Mouse (Mus musculus): Measurements from ENCODE around the gene Abl2.

The Abl2 gene

GRCm38 (mm10) chr1:156669208-156669983 lies 110.8 kb downstream of the Abl2 start:
- no peak for DNase-seq (ENCODE audit: low read depth, low spot score)

DNA sequence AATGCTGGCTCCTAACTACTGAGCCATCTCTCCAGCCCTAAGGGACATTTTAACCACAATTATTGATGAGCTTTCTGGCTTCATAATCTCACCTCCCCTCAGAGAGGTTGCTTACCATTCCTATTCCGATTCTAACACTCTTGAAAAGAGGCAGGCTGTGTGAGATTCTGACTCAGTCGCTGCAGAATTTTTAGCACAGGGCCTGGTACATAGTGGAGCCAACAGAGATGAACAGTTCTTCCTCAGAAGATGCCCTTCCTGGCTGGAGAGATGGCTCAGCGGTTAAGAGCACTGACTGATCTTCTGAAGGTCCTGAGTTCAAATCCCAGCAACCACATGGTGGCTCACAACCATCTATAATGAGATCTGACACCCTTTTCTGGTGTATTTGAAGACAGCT lies 113.3 kb downstream of the Abl2 start:
- no peak for DNase-seq (ENCODE audit: low read depth, low spot score)

DNA sequence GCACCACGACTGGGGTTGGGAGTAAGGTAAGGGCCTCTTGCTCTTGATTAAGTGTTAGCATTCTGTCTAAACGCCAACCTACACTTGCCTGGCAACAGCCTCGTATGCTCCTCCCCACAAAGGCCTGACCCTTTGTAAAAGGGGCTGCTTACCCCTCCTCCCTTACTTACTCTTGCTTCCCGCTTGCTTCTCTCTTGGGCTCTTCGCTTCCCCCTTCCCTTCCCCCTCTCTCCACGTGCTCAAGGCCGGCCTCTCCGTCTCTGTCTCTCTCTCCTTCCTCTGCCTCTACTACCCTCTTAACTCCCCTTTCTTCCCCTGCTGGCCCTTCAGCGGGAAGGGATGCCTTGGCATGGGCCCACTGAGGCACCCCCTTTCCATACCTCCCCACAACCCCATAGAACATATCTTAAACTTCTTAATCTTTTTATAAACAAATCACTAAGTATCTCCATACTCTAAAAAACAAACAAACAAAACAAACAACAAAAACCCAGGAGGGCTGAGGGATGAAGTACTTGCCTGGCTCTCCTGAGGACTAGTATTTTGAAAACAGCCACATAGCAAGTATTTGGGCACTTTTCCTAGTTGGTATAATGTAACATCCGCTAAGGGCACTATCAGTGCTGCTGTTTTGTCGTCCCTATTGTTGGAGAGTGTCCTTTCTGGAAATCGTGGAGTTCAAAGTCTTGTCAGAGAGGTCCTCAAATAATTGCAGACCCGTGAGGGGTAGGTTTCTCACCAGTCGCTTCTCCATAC lies 114.3 kb downstream of the Abl2 start:
- DNase-seq (ENCODE audit: low read depth, low spot score), result no peak

DNA sequence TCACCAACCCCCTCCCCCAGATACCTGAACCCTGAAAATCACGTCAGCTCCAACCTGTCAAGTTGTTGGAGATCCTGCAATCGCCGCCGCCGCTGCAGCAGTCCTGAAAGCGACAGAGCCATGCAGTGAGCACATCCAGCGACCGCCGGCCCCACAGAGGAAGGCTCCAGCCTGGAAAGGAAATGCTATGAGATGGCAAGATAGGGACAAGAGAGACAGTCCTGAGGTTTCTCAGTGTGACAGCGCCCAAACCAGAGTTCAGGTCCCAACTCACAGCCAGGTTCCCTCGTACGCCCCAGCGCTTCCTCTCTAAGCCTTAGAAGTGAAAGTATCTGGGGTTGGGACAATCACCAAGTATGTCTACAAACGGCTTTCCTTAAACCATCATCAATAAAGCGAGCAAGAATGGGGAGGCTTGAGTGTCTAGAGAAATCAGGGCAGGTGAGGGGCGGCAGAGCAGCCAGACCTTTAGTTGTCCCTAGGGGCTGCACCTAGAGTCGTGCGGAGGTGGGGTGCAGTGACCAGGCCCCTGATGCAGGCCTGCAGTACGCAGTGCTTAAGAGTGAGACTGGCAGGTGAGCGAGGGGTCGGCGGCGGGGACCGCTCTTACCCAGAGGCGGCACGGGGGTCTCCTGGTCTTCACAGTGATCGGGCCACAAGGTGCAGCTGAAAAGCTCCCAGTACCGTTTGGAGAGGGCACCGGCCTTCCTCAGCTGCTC lies 115.0 kb downstream of the Abl2 start:
- DNase-seq (ENCODE audit: low read depth, low spot score), result no peak

GRCm38 (mm10) chr1:156674195-156675000 lies 115.8 kb downstream of the Abl2 start, which contains the start of gene Tor3a:
Gene Tor3a, minus strand, starts transcription at chr1:156674356.
- no peak for DNase-seq (ENCODE audit: low read depth, low spot score)

GRCm38 (mm10) chr1:156676171-156676570 lies 117.6 kb downstream of the Abl2 start:
- no peak for DNase-seq (ENCODE audit: low read depth, low spot score)

DNA sequence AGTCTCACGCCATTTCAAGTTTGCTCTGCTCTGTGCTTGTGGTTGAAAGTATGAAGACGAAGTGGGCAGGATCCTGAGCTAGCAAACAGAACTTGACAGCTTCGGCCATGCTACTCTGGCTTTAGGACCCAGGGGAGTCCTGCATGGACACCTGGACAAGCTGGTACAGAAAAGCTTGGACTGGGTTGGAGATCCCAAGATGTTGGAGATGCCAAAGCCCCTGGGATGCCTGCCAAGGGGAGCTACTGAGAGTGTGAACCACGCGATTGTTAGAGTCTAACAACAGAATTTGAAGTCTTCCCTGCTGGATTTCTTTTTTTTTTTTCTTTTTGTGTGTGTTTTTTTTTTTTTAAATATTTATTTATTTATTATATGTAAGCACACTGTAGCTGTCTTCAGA lies 118.0 kb downstream of the Abl2 start:
- DNase-seq (ENCODE audit: low read depth, low spot score), result no peak

DNA sequence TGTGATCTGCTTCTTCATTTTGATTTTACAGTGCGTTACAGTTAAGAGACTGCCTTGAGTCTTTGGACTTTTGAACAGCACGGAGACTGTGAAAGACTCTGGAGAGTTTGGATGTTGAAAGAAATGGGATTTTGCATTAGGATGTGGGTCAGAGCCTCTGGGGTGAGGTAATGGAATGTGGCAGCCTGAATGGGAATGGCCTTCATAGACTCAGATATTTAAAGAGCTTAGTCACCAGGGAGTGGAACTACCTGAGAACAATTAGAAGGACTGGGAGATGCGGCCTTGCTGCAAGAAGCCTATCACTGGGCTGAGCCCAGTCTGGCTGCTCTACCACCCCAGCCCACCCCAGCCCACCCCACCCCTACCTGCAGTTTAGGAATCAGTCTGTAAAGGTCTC lies 118.6 kb downstream of the Abl2 start:
- no peak for DNase-seq (ENCODE audit: low read depth, low spot score)

DNA sequence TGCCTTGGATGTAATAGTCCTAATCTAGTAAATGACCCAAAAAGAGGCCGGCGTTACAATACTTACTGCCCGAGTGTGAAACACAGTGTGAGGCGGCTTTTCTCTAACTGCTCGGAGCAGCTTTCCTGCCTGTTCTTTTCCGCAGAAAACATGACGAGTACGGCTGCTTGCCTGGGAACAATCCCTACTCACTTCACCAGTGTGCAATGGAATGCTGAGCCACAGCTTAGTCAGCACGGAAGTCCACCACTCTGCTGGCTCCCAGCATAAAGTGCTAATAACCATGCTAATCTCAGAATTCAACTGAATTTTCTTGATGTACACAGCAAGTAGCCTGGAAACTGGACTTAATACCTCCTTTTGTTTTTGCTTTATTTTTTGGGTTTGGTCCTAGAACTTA lies 121.0 kb downstream of the Abl2 start:
- no peak for DNase-seq (ENCODE audit: low read depth, low spot score)

GRCm38 (mm10) chr1:156686025-156686661 lies 127.6 kb downstream of the Abl2 start:
- no peak for DNase-seq (ENCODE audit: low read depth, low spot score)
